Mouse (Mus musculus) hindbrain, embryonic 15.5 days (tissue): ENCODE measurements around the gene Hist1h1d. TPM values are rescaled to one million over a fixed set of nuclear protein-coding genes. Genes with fewer than 3 reads are reported as not detected.
A peak's percentile ranks its signal among the peaks of the same experiment; 100 is the strongest.
"Not testable (repeated sequence)": the region's sequence is repeated elsewhere in the genome, so short reads cannot be mapped to it uniquely, and the experiment has no call there.

Experiments used
- ATAC-seq: fragments of 200-750 bp; cut with Nextera tagmentation; 2 replicates; pipeline ENCODE4 v1.8.0; 2017; ENCODE audit warnings: low read depth, moderate number of reproducible peaks, moderate TSS enrichment; ENCODE audit not compliant: low FRiP score
- H3K27ac ChIP-seq: fragments of 300-500 bp; sonication (generic); replicated peaks from 2 replicates; pipeline ENCODE4 v1.5.1; 2015; ENCODE audit warnings: mild to moderate bottlenecking, inconsistent platforms
- H3K27me3 ChIP-seq: fragments of 300-500 bp; sonication (generic); 2 replicates; pipeline ENCODE4 v1.6.1; 2015; ENCODE audit warnings: control low read depth, inconsistent platforms
- H3K36me3 ChIP-seq: fragments of 300-500 bp; sonication (generic); 2 replicates; pipeline ENCODE4 v1.6.1; 2015; ENCODE audit warnings: control low read depth, inconsistent platforms
- H3K4me1 ChIP-seq: fragments of 300-500 bp; sonication (generic); replicated peaks from 2 replicates; pipeline ENCODE4 v1.6.1; 2015; ENCODE audit warnings: control low read depth, inconsistent platforms
- H3K4me2 ChIP-seq: fragments of 300-500 bp; sonication (generic); 2 replicates; pipeline ENCODE4 v1.6.1; 2015; ENCODE audit warnings: moderate library complexity, mild to moderate bottlenecking, inconsistent platforms
- H3K4me3 ChIP-seq: fragments of 300-500 bp; sonication (generic); 2 replicates; pipeline ENCODE4 v1.5.1; 2015; ENCODE audit warnings: mild to moderate bottlenecking, inconsistent platforms
- H3K9ac ChIP-seq: fragments of 300-500 bp; sonication (generic); 2 replicates; pipeline ENCODE4 v1.6.1; 2015; ENCODE audit warnings: inconsistent platforms
- H3K9me3 ChIP-seq: fragments of 300-500 bp; sonication (generic); 2 replicates; pipeline ENCODE4 v1.6.1; 2016; ENCODE audit warnings: control low read depth, inconsistent platforms
- WGBS: fragments of 180-500 bp; shearing (Covaris S2); methylation state at CpG from one replicate; pipeline ENCODE4 v1.1.7; 2015; 5-methylcytosine and 5-hydroxymethylcytosine counted together
- polyA plus RNA-seq: library from polyadenylated mRNA; unstranded; fragments of >200 nt; fragmentation: Nextera tagmentation; extraction: Ambion mirVana; gene quantifications from 2 replicates; pipeline ENCODE4 v1.2.1, GENCODE M21; 2015

Hist1h1d gene
- polyA plus RNA-seq, 1 experiment from 2014 or later: 0.10 TPM

DNA sequence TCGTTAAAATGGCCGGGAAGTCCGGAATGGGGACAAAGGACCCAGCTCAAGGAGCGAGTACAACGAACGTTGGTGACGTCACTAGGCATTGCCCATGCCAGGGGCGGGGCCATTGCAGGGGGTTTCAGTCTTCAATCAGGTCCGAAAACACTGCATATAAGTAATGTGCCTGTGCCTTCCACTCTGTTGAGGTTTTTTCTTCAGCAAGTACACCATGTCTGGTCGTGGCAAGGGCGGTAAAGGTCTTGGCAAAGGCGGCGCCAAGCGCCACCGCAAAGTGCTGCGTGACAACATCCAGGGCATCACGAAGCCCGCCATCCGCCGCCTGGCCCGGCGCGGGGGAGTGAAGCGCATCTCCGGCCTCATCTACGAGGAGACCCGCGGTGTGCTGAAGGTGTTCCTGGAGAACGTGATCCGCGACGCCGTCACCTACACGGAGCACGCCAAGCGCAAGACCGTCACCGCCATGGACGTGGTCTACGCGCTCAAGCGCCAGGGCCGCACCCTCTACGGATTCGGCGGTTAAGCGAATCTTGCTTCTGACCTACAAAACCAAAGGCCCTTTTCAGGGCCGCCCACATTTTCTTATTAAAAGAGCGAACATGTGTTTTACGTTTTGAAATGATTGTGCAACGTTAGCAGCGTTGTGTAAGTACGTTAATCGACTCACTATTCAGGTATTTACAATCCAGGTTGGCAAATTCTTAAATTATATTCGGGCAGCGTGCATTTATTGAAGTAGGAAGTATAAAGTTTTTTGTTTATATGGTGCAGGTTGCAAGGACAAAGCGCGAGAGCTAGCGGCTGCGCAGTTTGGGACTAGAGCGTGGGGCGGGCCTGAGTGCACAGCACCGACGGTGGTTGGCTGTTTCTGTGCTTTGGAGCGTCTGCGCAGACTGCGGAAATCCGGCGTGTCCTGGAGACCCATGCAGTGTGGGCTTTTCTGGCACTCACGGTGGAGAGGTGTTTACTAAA, 21.9 kb upstream of the Hist1h1d start, which contains the start of gene Hist1h4h:
Gene Hist1h4h (plus strand): TSS at position 150 of the 975 bp plus-strand sequence.
- Histone ChIP-seq H3K4me1 (peaks cover 48% of the 10 kb centered on the region), H3K9me3 (no peaks in the 10 kb centered on the region), H3K27ac (peak within 1 kb of the TSS; percentile 96), H3K4me3 (peak within 1 kb of the TSS; percentile 52), H3K4me2 (peak within 1 kb of the TSS; percentile 89), H3K9ac (peak within 1 kb of the TSS; percentile 62), H3K27me3 (no peaks in the 10 kb centered on the region), H3K36me3 (no peaks in the 10 kb centered on the region)
- peak; percentile 85 for ATAC-seq
- WGBS: under 1% methylated on average over 60 of the region's 70 CpGs

DNA sequence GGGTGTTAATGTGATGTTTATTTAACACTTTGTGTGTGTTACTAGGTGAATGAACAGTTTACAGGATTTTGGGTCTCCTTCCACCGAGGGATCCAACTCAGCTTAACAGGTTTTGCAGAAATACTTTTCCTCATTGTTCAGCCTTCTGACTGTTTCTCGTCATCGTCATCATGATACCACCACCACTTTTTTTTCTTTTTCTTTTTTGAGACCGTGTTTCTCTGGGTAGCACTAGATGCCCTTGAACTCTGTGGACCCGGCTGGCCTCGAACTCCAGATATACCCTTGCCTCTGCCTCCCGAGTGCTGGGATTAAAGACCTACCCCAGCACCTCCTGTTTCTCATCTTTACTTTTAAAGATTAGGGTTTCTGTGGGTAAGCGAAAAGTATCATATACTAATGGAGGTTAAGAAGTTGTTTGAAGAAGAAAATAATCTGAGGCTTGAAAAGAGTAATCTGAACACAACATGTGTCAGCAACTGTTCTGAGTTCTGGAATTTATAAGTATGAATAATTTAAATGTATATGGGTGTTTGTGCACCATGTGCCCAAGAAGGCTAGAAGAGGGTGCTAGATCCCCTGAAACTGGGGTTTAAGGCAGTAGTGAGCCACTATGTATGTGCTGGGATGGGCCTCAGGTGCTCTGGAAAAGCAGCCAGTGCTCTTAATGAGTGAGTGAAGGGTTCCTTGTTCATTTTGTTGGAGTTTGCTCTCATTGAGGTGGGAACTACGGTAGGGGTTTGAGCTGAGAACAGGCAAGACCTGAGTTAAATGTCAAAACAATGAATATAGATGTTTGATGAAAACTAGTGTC, 20.6 kb upstream of the Hist1h1d start:
- peak overlapping the region; percentile 52 for H3K4me3 ChIP-seq
- H3K4me1 ChIP-seq: peaks cover 43% of the 10 kb centered on the region
- no peaks in the 10 kb centered on the region for H3K27me3 ChIP-seq
- 23% methylated on average over 9 of the region's 9 CpGs for WGBS
- peak overlapping the region; percentile 96 for H3K27ac ChIP-seq
- peak overlapping the region; percentile 89 for H3K4me2 ChIP-seq
- no peaks in the 10 kb centered on the region for H3K9me3 ChIP-seq
- no peak for ATAC-seq
- no peaks in the 10 kb centered on the region for H3K36me3 ChIP-seq
- H3K9ac ChIP-seq: peak overlapping the region; percentile 62

DNA sequence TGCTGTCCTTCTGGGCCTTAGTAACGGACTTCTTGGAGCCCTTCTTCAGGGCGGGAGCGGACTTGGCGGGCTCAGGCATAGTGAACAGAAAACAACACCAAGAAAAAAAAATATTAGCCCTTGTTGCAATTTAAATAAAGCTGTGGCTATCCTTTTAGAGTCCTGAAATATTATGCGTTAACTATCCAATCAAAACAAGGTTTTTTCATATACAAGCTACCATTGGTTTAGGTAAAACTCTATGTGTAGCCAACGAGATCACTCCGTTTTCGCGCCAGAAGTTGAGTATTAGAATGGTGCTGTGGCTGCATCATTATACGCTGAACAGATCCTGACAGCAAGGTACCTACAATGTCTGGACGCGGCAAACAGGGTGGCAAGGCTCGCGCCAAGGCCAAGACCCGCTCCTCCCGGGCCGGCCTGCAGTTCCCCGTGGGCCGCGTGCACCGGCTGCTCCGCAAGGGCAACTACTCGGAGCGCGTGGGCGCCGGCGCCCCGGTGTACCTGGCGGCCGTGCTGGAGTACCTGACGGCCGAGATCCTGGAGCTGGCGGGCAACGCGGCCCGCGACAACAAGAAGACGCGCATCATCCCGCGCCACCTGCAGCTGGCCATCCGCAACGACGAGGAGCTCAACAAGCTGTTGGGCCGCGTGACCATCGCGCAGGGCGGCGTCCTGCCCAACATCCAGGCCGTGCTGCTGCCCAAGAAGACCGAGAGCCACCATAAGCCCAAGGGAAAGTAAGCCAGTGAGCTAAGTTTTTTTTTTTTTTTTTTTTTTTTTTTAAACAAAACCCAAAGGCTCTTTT, 19.3 kb upstream of the Hist1h1d start, which contains the start of gene Hist1h2af:
Gene Hist1h2af (plus strand): TSS at position 347 of the 808 bp plus-strand sequence.
- H3K27me3 ChIP-seq, H3K36me3 ChIP-seq, H3K9me3 ChIP-seq: not testable (repeated sequence)
- WGBS: 0% methylated on average over 32 of the region's 53 CpGs
- peak within 1 kb of the TSS; percentile 89 for H3K4me2 ChIP-seq
- H3K4me1 ChIP-seq: peaks cover 43% of the 10 kb centered on the region
- H3K4me3 ChIP-seq: peak within 1 kb of the TSS; percentile 52
- ATAC-seq: peak; percentile 40
- H3K9ac ChIP-seq: peak within 1 kb of the TSS; percentile 36
- H3K27ac ChIP-seq: peak within 1 kb of the TSS; percentile 96

DNA sequence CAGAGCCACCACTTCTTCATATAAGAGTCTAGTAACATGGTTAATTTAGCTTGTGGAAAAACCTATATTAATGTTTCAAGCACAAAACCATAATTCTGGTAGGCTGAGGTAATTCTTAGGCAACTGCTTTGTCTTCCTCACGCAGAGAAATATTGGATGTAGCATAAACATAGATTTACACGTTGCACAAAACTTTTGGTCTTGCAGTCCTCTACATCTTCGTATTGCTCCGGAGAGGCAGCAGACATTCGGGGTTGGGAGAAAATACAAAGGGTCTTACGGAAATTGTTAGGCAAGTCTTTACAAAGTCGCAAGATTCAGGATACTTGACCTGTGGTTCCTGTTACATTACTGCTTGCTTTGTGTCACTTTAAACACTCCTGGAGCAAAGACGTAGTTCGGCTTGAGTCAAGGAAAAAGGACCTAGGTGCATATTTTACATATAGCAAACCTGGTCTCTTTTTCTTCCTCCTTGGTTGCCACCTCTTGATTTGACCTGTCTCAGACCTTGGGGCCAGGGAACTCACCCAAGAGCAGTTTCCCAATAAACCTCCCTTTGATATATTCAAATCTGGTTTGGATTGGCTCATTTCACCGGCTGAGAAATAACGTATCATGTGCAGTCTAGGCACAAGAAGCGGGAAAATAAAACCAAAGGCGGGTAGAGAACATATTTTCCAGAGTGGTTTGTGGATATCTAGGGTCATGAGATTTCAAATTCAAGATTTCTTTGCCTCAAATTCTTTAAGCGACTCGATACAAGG, 18.5 kb upstream of the Hist1h1d start:
- peak overlapping the region; percentile 36 for H3K9ac ChIP-seq
- peak overlapping the region; percentile 52 for H3K4me3 ChIP-seq
- ATAC-seq: peak; percentile 3; the same call in 1 of the 2 replicates
- no peaks in the 10 kb centered on the region for H3K36me3 ChIP-seq
- H3K4me1 ChIP-seq: peaks cover 37% of the 10 kb centered on the region
- peak overlapping the region; percentile 89 for H3K4me2 ChIP-seq
- peak overlapping the region; percentile 74 for H3K27ac ChIP-seq
- H3K27me3 ChIP-seq: no peaks in the 10 kb centered on the region
- under 1% methylated on average over 15 of the region's 15 CpGs for WGBS
- no peaks in the 10 kb centered on the region for H3K9me3 ChIP-seq

DNA sequence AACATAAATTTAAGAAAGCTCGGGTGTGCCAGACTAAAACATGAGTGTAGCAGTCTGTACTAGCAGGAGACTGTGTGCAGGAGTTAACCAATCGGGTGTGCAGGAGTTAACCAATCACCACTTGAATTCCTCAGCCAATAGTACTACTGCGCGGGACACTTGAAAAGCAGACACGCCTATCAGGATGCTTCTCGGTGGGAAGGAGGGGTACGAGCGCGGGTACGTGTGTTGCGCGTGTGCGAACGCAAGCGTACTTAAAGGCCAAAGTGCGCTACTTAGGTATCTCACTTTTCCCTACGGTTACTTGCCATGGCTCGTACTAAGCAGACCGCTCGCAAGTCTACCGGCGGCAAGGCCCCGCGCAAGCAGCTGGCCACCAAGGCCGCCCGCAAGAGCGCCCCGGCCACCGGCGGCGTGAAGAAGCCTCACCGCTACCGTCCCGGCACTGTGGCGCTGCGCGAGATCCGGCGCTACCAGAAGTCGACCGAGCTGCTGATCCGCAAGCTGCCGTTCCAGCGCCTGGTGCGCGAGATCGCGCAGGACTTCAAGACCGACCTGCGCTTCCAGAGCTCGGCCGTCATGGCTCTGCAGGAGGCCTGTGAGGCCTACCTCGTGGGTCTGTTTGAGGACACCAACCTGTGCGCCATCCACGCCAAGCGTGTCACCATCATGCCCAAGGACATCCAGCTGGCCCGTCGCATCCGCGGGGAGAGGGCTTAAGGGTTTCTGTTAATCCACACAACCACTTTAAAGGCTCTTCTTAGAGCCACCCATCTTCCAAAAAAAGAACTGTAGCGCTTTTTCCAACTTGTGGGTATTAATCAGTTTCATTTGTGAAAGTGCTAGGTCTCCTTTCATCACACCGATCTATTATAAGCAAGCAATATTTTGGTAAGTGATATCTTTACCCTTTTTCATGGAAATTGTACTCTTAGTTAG, 17.7 kb upstream of the Hist1h1d start, which contains the start of gene Hist1h3g:
Gene Hist1h3g (plus strand): TSS at position 286 of the 939 bp plus-strand sequence.
- Histone ChIP-seq H3K27ac (peak within 1 kb of the TSS; percentile 74), H3K9ac (peak within 1 kb of the TSS; percentile 36), H3K4me3 (peak within 1 kb of the TSS; percentile 52), H3K4me1 (peaks cover 30% of the 10 kb centered on the region), H3K4me2 (peak within 1 kb of the TSS; percentile 89)
- peak; percentile 94 for ATAC-seq
- H3K9me3 ChIP-seq, H3K27me3 ChIP-seq, H3K36me3 ChIP-seq: not testable (repeated sequence)
- under 1% methylated on average over 49 of the region's 62 CpGs for WGBS

DNA sequence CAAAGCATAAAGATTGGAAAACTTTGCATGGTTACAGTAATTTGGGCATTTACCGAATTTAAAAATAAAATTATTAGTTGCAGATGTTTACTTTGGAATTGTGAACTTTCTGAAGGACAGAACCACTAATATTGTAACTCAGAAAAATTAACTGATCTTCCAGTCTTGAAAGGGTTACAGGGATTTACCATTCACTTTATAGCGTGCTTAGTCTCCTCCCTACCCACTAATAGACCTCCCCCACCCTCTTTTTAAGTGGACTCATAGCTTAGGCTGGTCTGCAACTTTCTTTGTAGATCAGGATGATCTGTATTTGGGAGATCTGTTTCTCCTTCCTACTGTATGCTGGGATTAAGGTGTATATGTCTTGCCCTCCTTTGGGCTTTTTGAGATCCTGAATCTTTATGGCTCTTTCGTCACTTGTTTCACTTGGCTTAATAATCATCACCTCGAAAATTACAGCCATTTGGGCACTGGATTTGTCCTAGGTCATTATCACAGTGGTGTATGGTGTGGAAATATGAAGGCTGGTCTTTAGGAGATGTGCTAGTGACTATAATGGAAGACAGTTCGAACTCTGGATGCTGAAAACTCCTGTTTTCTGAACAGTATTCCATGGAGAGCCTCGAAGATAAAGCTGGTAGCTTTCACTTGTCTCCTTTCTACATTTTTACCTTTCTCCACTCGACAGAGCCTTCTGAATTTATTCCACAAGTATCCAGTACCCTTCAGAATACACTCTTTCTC, 16.8 kb upstream of the Hist1h1d start:
- Histone ChIP-seq H3K9ac (0 out of 2 replicates have a peak overlapping the region, but pooled peaks have one; percentile 10), H3K9me3 (no peaks in the 10 kb centered on the region), H3K27ac (no peak overlapping the region), H3K27me3 (no peaks in the 10 kb centered on the region), H3K36me3 (no peaks in the 10 kb centered on the region), H3K4me1 (peaks cover 30% of the 10 kb centered on the region), H3K4me2 (peak overlapping the region; percentile 89), H3K4me3 (peak overlapping the region; percentile 52)
- WGBS: 20% methylated on average over 7 of the region's 7 CpGs
- no peak for ATAC-seq

DNA sequence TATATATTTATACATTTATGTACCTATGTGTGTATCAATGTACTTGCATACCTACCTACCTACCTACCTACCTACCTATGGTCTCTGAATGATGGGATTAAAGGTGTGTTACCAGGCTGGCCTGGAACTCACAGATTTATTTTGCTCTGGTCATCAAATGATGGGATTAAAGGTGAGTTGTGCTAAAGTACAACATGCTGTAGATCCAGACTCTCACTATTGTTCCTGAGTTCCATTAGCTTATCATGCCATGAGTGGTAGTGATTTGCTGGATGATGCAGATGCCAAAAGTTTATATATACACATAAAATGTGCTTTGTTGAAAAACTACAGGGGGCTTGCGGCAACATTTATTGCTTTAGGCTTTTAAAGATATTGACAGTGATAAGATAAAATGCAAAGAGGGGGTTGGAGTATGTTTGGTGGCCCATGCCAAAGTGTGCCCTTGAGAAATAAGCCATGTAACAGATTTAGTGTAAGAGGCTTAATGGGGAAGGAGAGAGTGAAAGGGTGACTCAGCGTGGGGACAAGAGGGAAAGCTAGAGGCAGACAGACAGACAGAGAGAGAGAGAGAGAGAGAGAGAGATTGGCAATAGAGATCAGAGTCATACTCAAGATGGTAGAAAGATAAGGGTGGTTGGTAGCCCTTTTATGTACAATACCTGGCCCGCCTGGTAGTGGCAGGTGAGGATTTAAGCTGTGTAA, 15.9 kb upstream of the Hist1h1d start:
- Histone ChIP-seq H3K27me3 (no peaks in the 10 kb centered on the region), H3K4me2 (peak overlapping the region; percentile 89), H3K4me3 (no peak overlapping the region), H3K9ac (no peak overlapping the region), H3K4me1 (peaks cover 27% of the 10 kb centered on the region), H3K27ac (no peak overlapping the region), H3K36me3 (no peaks in the 10 kb centered on the region), H3K9me3 (no peaks in the 10 kb centered on the region)
- WGBS: 83% methylated on average over 3 of the region's 3 CpGs
- ATAC-seq: no peak

DNA sequence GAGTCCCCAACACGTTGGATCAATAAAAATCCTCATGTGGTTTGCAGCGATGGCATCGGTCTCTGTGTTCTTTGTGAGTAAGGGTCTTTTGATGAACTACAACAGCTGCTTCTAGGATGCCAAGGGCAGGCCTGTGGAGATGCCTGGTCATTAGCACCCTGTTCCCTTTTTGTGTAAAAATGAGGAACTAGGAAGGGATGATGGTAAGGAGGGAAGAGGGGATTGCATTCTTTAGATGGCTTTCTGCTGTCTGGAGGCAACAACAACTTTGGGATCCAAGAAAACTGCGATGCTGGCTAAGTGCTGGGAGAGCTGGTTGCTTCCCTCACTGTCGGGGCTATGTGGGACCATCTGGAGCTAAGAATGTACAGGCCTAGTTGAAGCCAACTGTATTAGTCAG, 14.8 kb upstream of the Hist1h1d start:
- WGBS: 78% methylated on average over 5 of the region's 5 CpGs
- Histone ChIP-seq H3K27ac (no peak overlapping the region), H3K4me1 (peaks cover 21% of the 10 kb centered on the region), H3K36me3 (no peaks in the 10 kb centered on the region), H3K9me3 (no peaks in the 10 kb centered on the region), H3K4me3 (no peak overlapping the region), H3K27me3 (no peaks in the 10 kb centered on the region), H3K9ac (no peak overlapping the region), H3K4me2 (no peak overlapping the region)
- ATAC-seq: no peak

DNA sequence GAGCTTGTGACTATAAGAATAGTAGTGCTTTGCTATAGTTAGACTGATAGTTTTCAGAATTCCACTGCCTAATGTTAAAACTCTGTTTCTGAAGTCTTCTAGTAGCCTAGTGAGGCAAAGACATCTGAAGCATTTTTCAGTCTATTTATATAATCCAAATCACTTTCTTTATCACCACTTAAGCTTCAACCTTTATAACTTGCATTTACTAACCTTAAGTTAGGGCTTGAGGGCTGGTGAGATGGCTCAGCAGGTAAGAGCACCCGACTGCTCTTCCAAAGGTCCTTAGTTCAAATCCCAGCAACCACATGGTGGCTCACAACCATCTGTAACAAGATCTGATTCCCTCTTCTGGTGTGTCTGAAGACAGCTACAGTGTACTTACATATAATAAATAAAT, 13.2 kb upstream of the Hist1h1d start:
- not testable (repeated sequence) for H3K27me3 ChIP-seq, H3K36me3 ChIP-seq, H3K9ac ChIP-seq, H3K4me3 ChIP-seq, H3K27ac ChIP-seq, H3K4me2 ChIP-seq, ATAC-seq, H3K9me3 ChIP-seq
- peaks cover 12% of the 10 kb centered on the region for H3K4me1 ChIP-seq
- WGBS: 70% methylated on average over 1 of the region's 1 CpGs
